Comparison of ENCODE assay signal across 7 mouse cellular contexts in genomic region chr12:31654965-31655477, GRCm38 (mm10). TPM values are rescaled to one million over a fixed set of nuclear protein-coding genes. Genes with fewer than 3 reads are reported as not detected.
A peak's percentile ranks its signal among the peaks of the same experiment; 100 is the strongest.
DNase-seq lines count a peak whose midpoint lies in the region; ATAC-seq and TF ChIP-seq lines count a peak whose summit lies in the region.

No protein-coding gene starts in this region.

- peak overlapping the region; percentile 100 for H3K4me3 ChIP-seq in testis, adult 2 months (ENCODE audit: control insufficient read depth, low read depth, low read length)
- H3K4me3 ChIP-seq in erythroblast, embryonic 14.5 days (replicated peaks) = peak overlapping the region; percentile 73
- H3K4me3 ChIP-seq in limb, embryonic 14.5 days (replicated peaks; ENCODE audit: low read length) = peak overlapping the region; percentile 87
- H3K4me3 ChIP-seq in stomach, embryonic 14.5 days (ENCODE audit: low read depth, low read length) = peak overlapping the region; percentile 79

- TF ChIP-seq POLR2A in testis, adult 2 months (IDR thresholded peaks at IDR 0.05; ENCODE audit: control insufficient read depth, low read depth, low read length) = no peak; the same call in 1 of the 2 replicates
- TF ChIP-seq POLR2A in limb, embryonic 14.5 days (IDR thresholded peaks at IDR 0.05; ENCODE audit: borderline replicate concordance, extremely low read depth, insufficient read depth, insufficient read length) = no peak

- under 1% methylated on average over 29 of the region's 29 CpGs for WGBS in limb, embryonic 14.5 days
- WGBS in stomach, embryonic 14.5 days = under 1% methylated on average over 29 of the region's 29 CpGs

- H3K27ac ChIP-seq in testis, adult 2 months (ENCODE audit: control insufficient read depth, insufficient read depth, low read depth, low read length) = peak overlapping the region; percentile 90
- peak overlapping the region; percentile 91 for H3K27ac ChIP-seq in limb, embryonic 14.5 days (replicated peaks; ENCODE audit: low read depth, low read length)
- peak overlapping the region; percentile 87; the same call in 1 of the 2 replicates for H3K27ac ChIP-seq in stomach, embryonic 14.5 days (ENCODE audit: low read length)

- H3K4me2 ChIP-seq in limb, embryonic 14.5 days (replicated peaks; ENCODE audit: low read depth, low read length, severe bottlenecking) = peak overlapping the region; percentile 65
- H3K4me2 ChIP-seq in stomach, embryonic 14.5 days (replicated peaks; ENCODE audit: low read depth, low read length) = peak overlapping the region; percentile 67

- peaks cover 7% of the 10 kb centered on the region for H3K4me1 ChIP-seq in testis, adult 2 months (ENCODE audit: control insufficient read depth, insufficient read depth, low read length)
- H3K4me1 ChIP-seq in erythroblast, embryonic 14.5 days (ENCODE audit: control insufficient read depth) = peaks cover 22% of the 10 kb centered on the region
- peaks cover 4% of the 10 kb centered on the region; the same call in 1 of the 2 replicates for H3K4me1 ChIP-seq in limb, embryonic 14.5 days (ENCODE audit: control insufficient read depth, insufficient read depth, low read length)
- peaks cover 8% of the 10 kb centered on the region; the same call in 1 of the 2 replicates for H3K4me1 ChIP-seq in stomach, embryonic 14.5 days (ENCODE audit: control insufficient read depth, insufficient read depth, low read length)

- peak; percentile 72 for ATAC-seq in limb, embryonic 14.5 days (ENCODE audit: low FRiP score, low read depth)
- ATAC-seq in stomach, embryonic 14.5 days (ENCODE audit: insufficient number of reproducible peaks, insufficient read depth, low FRiP score, low read depth) = peak; percentile 85

- no peaks in the 10 kb centered on the region for H3K36me3 ChIP-seq in testis, adult 2 months (ENCODE audit: control insufficient read depth, insufficient read depth, low read length)
- peaks cover 4% of the 10 kb centered on the region for H3K36me3 ChIP-seq in erythroblast, embryonic 14.5 days (ENCODE audit: control insufficient read depth)
- no peaks in the 10 kb centered on the region for H3K36me3 ChIP-seq in limb, embryonic 14.5 days (ENCODE audit: control insufficient read depth, insufficient read depth, low read length)
- no peaks in the 10 kb centered on the region for H3K36me3 ChIP-seq in stomach, embryonic 14.5 days (ENCODE audit: control insufficient read depth, insufficient read depth, low read length)

- TF ChIP-seq CTCF in testis, adult 2 months (IDR thresholded peaks at IDR 0.05; ENCODE audit: control insufficient read depth, insufficient read depth, insufficient replicate concordance, low read depth, low read length) = no peak; the same call in 1 of the 2 replicates

- DNase-seq in testis, postnatal 10 days (ENCODE audit: low spot score) = no peak
- no peak for DNase-seq in limb, embryonic 14.5 days (ENCODE audit: low spot score)
- DNase-seq in embryo, embryonic 9.5 days (ENCODE audit: extremely low spot score) = no peak
- DNase-seq in urinary bladder, postnatal 4 days (ENCODE audit: low spot score in 2 of 2) = no peak

- H3K9me3 ChIP-seq in erythroblast, embryonic 14.5 days (ENCODE audit: control insufficient read depth, low read length) = no peaks in the 10 kb centered on the region
- H3K9me3 ChIP-seq in limb, embryonic 14.5 days (ENCODE audit: control insufficient read depth, low read length) = no peaks in the 10 kb centered on the region
- no peaks in the 10 kb centered on the region for H3K9me3 ChIP-seq in stomach, embryonic 14.5 days (ENCODE audit: control insufficient read depth, low read depth, low read length)

- no peaks in the 10 kb centered on the region for H3K27me3 ChIP-seq in testis, adult 2 months (ENCODE audit: control insufficient read depth, insufficient read depth, low read length)
- H3K27me3 ChIP-seq in erythroblast, embryonic 14.5 days (ENCODE audit: control insufficient read depth) = no peaks in the 10 kb centered on the region
- no peaks in the 10 kb centered on the region for H3K27me3 ChIP-seq in limb, embryonic 14.5 days (ENCODE audit: control insufficient read depth, insufficient read depth, low read length)
- H3K27me3 ChIP-seq in stomach, embryonic 14.5 days (ENCODE audit: control insufficient read depth, insufficient read depth, low read length) = no peaks in the 10 kb centered on the region

- H3K9ac ChIP-seq in limb, embryonic 14.5 days (ENCODE audit: low read depth, low read length, severe bottlenecking) = peak overlapping the region; percentile 89
- peak overlapping the region; percentile 73 for H3K9ac ChIP-seq in stomach, embryonic 14.5 days (replicated peaks; ENCODE audit: low read depth, low read length)

RNA-seq across cellular contexts. Expression of gene Cog5, which starts 0.4 kb away (rescaled TPM):
- polyA plus RNA-seq in testis, adult 2 months (2012; rRNA removed) = 17.4 and 19.3 TPM in 2 replicates
- polyA plus RNA-seq in erythroblast, embryonic 14.5 days (2012) = 0.03 and 0.07 TPM in 2 replicates
- polyA plus RNA-seq in limb, embryonic 14.5 days (2012; rRNA removed) = 39.1 and 43.4 TPM in 2 replicates
- polyA plus RNA-seq in limb, embryonic 14.5 days (2014; fragmentation: Nextera tagmentation; extraction: Ambion mirVana) = 36.9 and 38.0 TPM in 2 replicates
- polyA plus RNA-seq in stomach, embryonic 14.5 days (2014; fragmentation: Nextera tagmentation; extraction: Ambion mirVana) = 41.6 and 43.8 TPM in 2 replicates

RNA-seq across cellular contexts. Expression of gene Dus4l, which starts 0.4 kb away (rescaled TPM):
- polyA plus RNA-seq in testis, adult 2 months (2012; rRNA removed) = 2.1 and 2.2 TPM in 2 replicates
- polyA plus RNA-seq in erythroblast, embryonic 14.5 days (2012) = 0.29 TPM in 1 of 2 replicates, not detected in the other
- 10.6 and 14.1 TPM in 2 replicates for polyA plus RNA-seq in limb, embryonic 14.5 days (2012; rRNA removed)
- polyA plus RNA-seq in limb, embryonic 14.5 days (2014; fragmentation: Nextera tagmentation; extraction: Ambion mirVana) = 14.1 and 15.1 TPM in 2 replicates
- 10.7 and 18.3 TPM in 2 replicates for polyA plus RNA-seq in stomach, embryonic 14.5 days (2014; fragmentation: Nextera tagmentation; extraction: Ambion mirVana)

RNA-seq across cellular contexts. Expression of gene Bcap29, which starts 20.6 kb away (rescaled TPM):
- polyA plus RNA-seq in testis, adult 2 months (2012; rRNA removed) = 42.8 and 62.0 TPM in 2 replicates
- 0.14 and 0.32 TPM in 2 replicates for polyA plus RNA-seq in erythroblast, embryonic 14.5 days (2012)
- polyA plus RNA-seq in limb, embryonic 14.5 days (2012; rRNA removed) = 10.3 and 13.5 TPM in 2 replicates
- 32.5 and 34.0 TPM in 2 replicates for polyA plus RNA-seq in limb, embryonic 14.5 days (2014; fragmentation: Nextera tagmentation; extraction: Ambion mirVana)
- 33.8 and 37.2 TPM in 2 replicates for polyA plus RNA-seq in stomach, embryonic 14.5 days (2014; fragmentation: Nextera tagmentation; extraction: Ambion mirVana)

RNA-seq across cellular contexts. Expression of gene Gpr22, which starts 58.7 kb away (rescaled TPM):
- not detected in 2 replicates for polyA plus RNA-seq in testis, adult 2 months (2012; rRNA removed)
- polyA plus RNA-seq in erythroblast, embryonic 14.5 days (2012) = not detected in 2 replicates
- 0.13 and 0.14 TPM in 2 replicates for polyA plus RNA-seq in limb, embryonic 14.5 days (2012; rRNA removed)
- polyA plus RNA-seq in limb, embryonic 14.5 days (2014; fragmentation: Nextera tagmentation; extraction: Ambion mirVana) = 0.30 and 0.32 TPM in 2 replicates
- polyA plus RNA-seq in stomach, embryonic 14.5 days (2014; fragmentation: Nextera tagmentation; extraction: Ambion mirVana) = 5.9 and 6.1 TPM in 2 replicates

Comparison
In these comparisons a context has a peak if more than half of its experiments do, and no peak if none do; other contexts are left out.
1. RNA of gene Cog5, which starts 0.4 kb away (polyA plus RNA-seq): 41.6 to 43.8 TPM in stomach, embryonic 14.5 days, 36.9 to 43.4 TPM in limb, embryonic 14.5 days and 17.4 to 19.3 TPM in testis, adult 2 months; 0.03 to 0.07 TPM in erythroblast, embryonic 14.5 days; every median in the first group is over 10 times any median in the second.
2. Peak in every context shown above with its lines, with median percentiles within 50 percentile points of each other: H3K27ac ChIP-seq and H3K4me3 ChIP-seq.